Mouse (Mus musculus): ENCODE data around the gene App. TPM values are rescaled to one million over a fixed set of nuclear protein-coding genes. Genes with fewer than 3 reads are reported as not detected.

The App gene
- polyA plus RNA-seq, 1 experiment from 2014 or later: 239 TPM

DNA sequence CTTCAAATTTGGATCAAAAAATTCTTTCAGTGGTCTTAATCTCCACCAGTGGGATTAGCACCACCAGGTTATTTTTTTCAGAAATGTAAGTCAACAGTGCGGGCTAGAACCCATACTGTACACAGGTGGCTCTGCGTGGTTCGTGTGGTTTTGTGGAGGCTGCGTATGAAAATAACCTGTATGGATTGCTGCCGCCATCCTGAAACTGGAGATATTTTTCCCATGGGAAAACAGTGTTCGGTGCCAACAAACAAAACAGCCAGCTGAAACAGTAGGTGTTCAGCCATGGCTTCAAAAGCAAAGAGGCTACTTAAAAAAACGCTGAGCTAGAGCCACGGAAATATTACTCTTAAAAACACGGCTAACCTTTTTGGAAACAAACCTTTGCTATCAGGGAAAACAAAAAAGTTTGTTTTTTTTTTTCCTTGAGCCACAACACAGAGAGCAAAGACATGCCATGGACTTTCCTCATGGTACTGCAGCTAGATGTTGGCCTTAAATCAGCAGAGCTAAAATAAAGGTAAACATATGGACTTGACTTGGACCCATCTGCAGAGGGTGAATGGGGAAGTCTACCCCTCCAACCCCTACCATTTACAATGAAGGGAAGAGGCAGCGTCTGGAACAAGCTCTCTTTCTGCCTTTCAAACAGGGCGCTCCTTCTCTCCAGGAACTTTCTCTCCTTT lies 45.8 kb downstream of the App start:
- peaks cover 45% of the 10 kb centered on the region for H3K4me1 ChIP-seq (ENCODE audit: control insufficient read depth, insufficient read depth, low read length)
- no peaks in the 10 kb centered on the region for H3K27me3 ChIP-seq (replicated peaks; ENCODE audit: control insufficient read depth, insufficient read depth, low read length)
- no peak for ATAC-seq (ENCODE audit: low read depth)

DNA sequence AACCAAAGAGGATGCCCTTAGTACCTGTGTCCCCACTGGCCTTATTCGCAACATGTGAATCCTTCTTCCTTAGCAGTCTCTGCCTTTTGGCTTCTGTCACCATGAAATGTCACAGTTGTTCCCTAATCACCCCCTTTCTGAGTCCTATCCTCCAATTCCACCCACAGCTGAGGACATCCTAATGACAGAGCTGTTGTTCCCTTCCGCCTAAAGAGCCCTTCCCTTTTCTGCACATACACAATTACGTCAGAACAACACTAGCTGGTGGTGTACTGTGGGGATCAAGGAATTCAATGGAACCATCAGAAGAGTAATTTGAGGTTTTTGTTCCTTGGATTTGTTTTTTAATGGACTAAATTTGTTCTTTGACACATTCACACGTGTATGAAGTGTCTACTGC lies 48.9 kb downstream of the App start:
- 91% methylated on average over 4 of the region's 4 CpGs for WGBS

More for the DNA sequence above, 45.8 kb downstream of the App start:
- no peaks in the 10 kb centered on the region for H3K9me3 ChIP-seq (ENCODE audit: control insufficient read depth, low read length)
- H3K36me3 ChIP-seq (ENCODE audit: control insufficient read depth, insufficient read depth, low read length): no peaks in the 10 kb centered on the region
- peak overlapping the region; percentile 90 for H3K27ac ChIP-seq (replicated peaks; ENCODE audit: low read depth, low read length)
- WGBS: 39% methylated on average over 11 of the region's 11 CpGs
- DNase-seq (ENCODE audit: low spot score): peak; percentile 54
- H3K4me2 ChIP-seq (ENCODE audit: low read depth, low read length): peak overlapping the region; percentile 24
- H3K9ac ChIP-seq (ENCODE audit: low read depth, low read length): no peak overlapping the region
- no peak overlapping the region for H3K4me3 ChIP-seq (ENCODE audit: low read depth, low read length)

DNA sequence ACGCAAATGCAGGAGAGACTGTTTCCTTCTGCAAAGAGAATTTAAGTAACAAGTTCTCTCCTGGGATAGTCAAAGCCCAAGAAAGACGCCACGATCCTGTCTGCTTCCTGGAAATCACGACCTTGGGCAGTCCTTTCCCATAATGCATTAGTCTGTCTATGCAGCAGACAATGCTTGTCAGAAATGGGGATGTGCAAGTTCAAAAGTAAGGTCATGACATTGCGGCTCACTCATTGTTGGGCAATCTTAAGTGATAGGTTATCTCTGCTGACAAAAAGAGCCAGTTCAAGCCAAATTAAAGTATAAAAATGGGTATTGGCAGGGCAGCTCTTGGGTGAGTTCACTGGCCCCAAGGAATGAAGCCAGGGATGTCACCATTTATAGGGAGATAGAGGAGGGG lies 51.6 kb downstream of the App start:
- no peak overlapping the region for H3K4me3 ChIP-seq (ENCODE audit: low read depth, low read length)
- H3K9me3 ChIP-seq (ENCODE audit: control insufficient read depth, low read length): no peaks in the 10 kb centered on the region
- no peak for ATAC-seq (ENCODE audit: low read depth)
- no peak for DNase-seq (ENCODE audit: low spot score)
- WGBS: 74% methylated on average over 5 of the region's 5 CpGs
- H3K27ac ChIP-seq (replicated peaks; ENCODE audit: low read depth, low read length): no peak overlapping the region
- peaks cover 10% of the 10 kb centered on the region for H3K4me1 ChIP-seq (ENCODE audit: control insufficient read depth, insufficient read depth, low read length)
- no peak overlapping the region for H3K9ac ChIP-seq (ENCODE audit: low read depth, low read length)
- H3K4me2 ChIP-seq (ENCODE audit: low read depth, low read length): no peak overlapping the region
- H3K27me3 ChIP-seq (replicated peaks; ENCODE audit: control insufficient read depth, insufficient read depth, low read length): no peaks in the 10 kb centered on the region
- peaks cover 23% of the 10 kb centered on the region; the same call in 1 of the 2 replicates for H3K36me3 ChIP-seq (ENCODE audit: control insufficient read depth, insufficient read depth, low read length)

More for the DNA sequence above, 48.9 kb downstream of the App start:
- no peak overlapping the region for H3K9ac ChIP-seq (ENCODE audit: low read depth, low read length)
- H3K4me1 ChIP-seq (ENCODE audit: control insufficient read depth, insufficient read depth, low read length): peaks cover 34% of the 10 kb centered on the region
- DNase-seq (ENCODE audit: low spot score) (no peak), ATAC-seq (ENCODE audit: low read depth) (no peak)
- H3K9me3 ChIP-seq (ENCODE audit: control insufficient read depth, low read length): no peaks in the 10 kb centered on the region
- no peak overlapping the region for H3K4me3 ChIP-seq (ENCODE audit: low read depth, low read length)
- H3K27ac ChIP-seq (replicated peaks; ENCODE audit: low read depth, low read length): no peak overlapping the region
- no peaks in the 10 kb centered on the region for H3K27me3 ChIP-seq (replicated peaks; ENCODE audit: control insufficient read depth, insufficient read depth, low read length)
- H3K4me2 ChIP-seq (ENCODE audit: low read depth, low read length): no peak overlapping the region
- H3K36me3 ChIP-seq (ENCODE audit: control insufficient read depth, insufficient read depth, low read length): peaks cover under 1% of the 10 kb centered on the region; the same call in 1 of the 2 replicates

DNA sequence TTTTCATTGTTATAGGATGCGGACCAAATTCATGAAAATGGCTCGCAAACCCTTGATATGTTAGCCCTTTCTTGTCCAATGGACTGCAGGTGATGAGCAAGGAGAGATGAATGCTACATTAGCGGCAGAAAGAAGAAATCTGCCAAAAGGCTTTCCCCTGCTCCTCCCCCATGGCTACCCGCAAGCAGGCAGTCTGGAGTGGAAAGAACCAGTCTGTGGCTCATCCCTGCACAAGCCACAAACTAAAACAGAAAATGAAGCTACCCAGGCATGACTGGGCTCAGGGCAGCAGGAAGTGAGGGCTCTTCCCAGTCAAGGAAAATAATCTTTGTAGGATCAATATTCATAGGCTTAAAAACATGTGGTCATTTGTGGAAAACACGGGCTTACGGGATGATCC lies 54.6 kb downstream of the App start:
- no peak overlapping the region for H3K27ac ChIP-seq (replicated peaks; ENCODE audit: low read depth, low read length)
- no peak overlapping the region for H3K4me2 ChIP-seq (ENCODE audit: low read depth, low read length)
- 99% methylated on average over 6 of the region's 6 CpGs for WGBS
- no peak overlapping the region for H3K9ac ChIP-seq (ENCODE audit: low read depth, low read length)
- H3K36me3 ChIP-seq (ENCODE audit: control insufficient read depth, insufficient read depth, low read length): peaks cover 23% of the 10 kb centered on the region; the same call in 1 of the 2 replicates
- DNase-seq (ENCODE audit: low spot score) (no peak), ATAC-seq (ENCODE audit: low read depth) (no peak)
- no peaks in the 10 kb centered on the region; the same call in 1 of the 2 replicates for H3K4me1 ChIP-seq (ENCODE audit: control insufficient read depth, insufficient read depth, low read length)
- no peaks in the 10 kb centered on the region for H3K27me3 ChIP-seq (replicated peaks; ENCODE audit: control insufficient read depth, insufficient read depth, low read length)
- H3K4me3 ChIP-seq (ENCODE audit: low read depth, low read length): no peak overlapping the region
- no peaks in the 10 kb centered on the region for H3K9me3 ChIP-seq (ENCODE audit: control insufficient read depth, low read length)

- Histone ChIP-seq H3K4me3 (ENCODE audit: low read depth, low read length) (no peak overlapping the region), H3K9ac (ENCODE audit: low read depth, low read length) (no peak overlapping the region), H3K4me2 (ENCODE audit: low read depth, low read length) (no peak overlapping the region), H3K27me3 (replicated peaks; ENCODE audit: control insufficient read depth, insufficient read depth, low read length) (no peaks in the 10 kb centered on the region), H3K27ac (replicated peaks; ENCODE audit: low read depth, low read length) (no peak overlapping the region), H3K4me1 (ENCODE audit: control insufficient read depth, insufficient read depth, low read length) (no peaks in the 10 kb centered on the region; the same call in 1 of the 2 replicates), H3K9me3 (ENCODE audit: control insufficient read depth, low read length) (no peaks in the 10 kb centered on the region), H3K36me3 (ENCODE audit: control insufficient read depth, insufficient read depth, low read length) (peaks cover 23% of the 10 kb centered on the region; the same call in 1 of the 2 replicates)
- 45% methylated on average over 1 of the region's 1 CpGs for WGBS
- no peak for ATAC-seq (ENCODE audit: low read depth)
- no peak for DNase-seq (ENCODE audit: low spot score)
Observed at GRCm38 (mm10) chr16:85117541-85117940, 56.0 kb downstream of the App start.

DNA sequence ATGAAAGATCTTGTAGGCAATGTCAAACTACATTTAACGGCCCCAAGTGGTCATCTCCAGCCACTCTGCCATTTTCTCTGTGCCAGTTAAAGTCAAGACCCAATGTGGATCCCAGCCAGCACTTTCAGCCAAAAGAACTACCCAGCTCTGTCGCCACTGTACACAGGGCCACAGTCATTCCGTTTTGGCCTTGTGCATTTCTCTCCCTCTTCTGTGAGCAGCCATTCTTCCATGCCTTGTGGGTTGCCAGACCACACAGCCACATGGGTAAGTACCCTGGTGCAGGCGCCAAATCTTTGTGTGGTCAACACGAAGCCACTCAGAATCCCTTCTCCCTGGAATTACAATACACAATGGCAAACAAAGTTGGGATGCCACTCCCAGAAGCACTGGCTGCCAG lies 57.7 kb downstream of the App start:
- no peaks in the 10 kb centered on the region for H3K9me3 ChIP-seq (ENCODE audit: control insufficient read depth, low read length)
- no peak for ATAC-seq (ENCODE audit: low read depth)
- peaks cover 23% of the 10 kb centered on the region; the same call in 1 of the 2 replicates for H3K36me3 ChIP-seq (ENCODE audit: control insufficient read depth, insufficient read depth, low read length)
- no peaks in the 10 kb centered on the region for H3K27me3 ChIP-seq (replicated peaks; ENCODE audit: control insufficient read depth, insufficient read depth, low read length)
- H3K27ac ChIP-seq (replicated peaks; ENCODE audit: low read depth, low read length): no peak overlapping the region
- no peak for DNase-seq (ENCODE audit: low spot score)
- no peak overlapping the region for H3K4me3 ChIP-seq (ENCODE audit: low read depth, low read length)
- 82% methylated on average over 5 of the region's 5 CpGs for WGBS
- no peak overlapping the region for H3K9ac ChIP-seq (ENCODE audit: low read depth, low read length)
- H3K4me1 ChIP-seq (ENCODE audit: control insufficient read depth, insufficient read depth, low read length): peaks cover 3% of the 10 kb centered on the region; the same call in 1 of the 2 replicates
- no peak overlapping the region for H3K4me2 ChIP-seq (ENCODE audit: low read depth, low read length)

GRCm38 (mm10) chr16:85114742-85115141 lies 58.8 kb downstream of the App start:
- WGBS: 100% methylated on average over 1 of the region's 1 CpGs
- Histone ChIP-seq H3K4me3 (ENCODE audit: low read depth, low read length) (no peak overlapping the region), H3K27ac (replicated peaks; ENCODE audit: low read depth, low read length) (no peak overlapping the region), H3K4me1 (ENCODE audit: control insufficient read depth, insufficient read depth, low read length) (peaks cover 3% of the 10 kb centered on the region; the same call in 1 of the 2 replicates), H3K36me3 (ENCODE audit: control insufficient read depth, insufficient read depth, low read length) (peaks cover 23% of the 10 kb centered on the region; the same call in 1 of the 2 replicates), H3K9me3 (ENCODE audit: control insufficient read depth, low read length) (no peaks in the 10 kb centered on the region), H3K27me3 (replicated peaks; ENCODE audit: control insufficient read depth, insufficient read depth, low read length) (no peaks in the 10 kb centered on the region), H3K4me2 (ENCODE audit: low read depth, low read length) (no peak overlapping the region), H3K9ac (ENCODE audit: low read depth, low read length) (no peak overlapping the region)
- no peak for DNase-seq (ENCODE audit: low spot score)
- no peak for ATAC-seq (ENCODE audit: low read depth)

- H3K9me3 ChIP-seq (ENCODE audit: control insufficient read depth, low read length): no peaks in the 10 kb centered on the region
- no peaks in the 10 kb centered on the region for H3K27me3 ChIP-seq (replicated peaks; ENCODE audit: control insufficient read depth, insufficient read depth, low read length)
- 0 out of 2 replicates have a peak, but pooled peaks cover 3% of the 10 kb centered on the region for H3K4me1 ChIP-seq (ENCODE audit: control insufficient read depth, insufficient read depth, low read length)
- peaks cover 16% of the 10 kb centered on the region; the same call in 1 of the 2 replicates for H3K36me3 ChIP-seq (ENCODE audit: control insufficient read depth, insufficient read depth, low read length)
- no peak overlapping the region for H3K4me2 ChIP-seq (ENCODE audit: low read depth, low read length)
- H3K9ac ChIP-seq (ENCODE audit: low read depth, low read length): no peak overlapping the region
- no peak for ATAC-seq (ENCODE audit: low read depth)
- H3K4me3 ChIP-seq (ENCODE audit: low read depth, low read length): no peak overlapping the region
- no peak overlapping the region for H3K27ac ChIP-seq (replicated peaks; ENCODE audit: low read depth, low read length)
- DNase-seq (ENCODE audit: low spot score): no peak
- WGBS: 88% methylated on average over 2 of the region's 2 CpGs
Observed at GRCm38 (mm10) chr16:85113941-85114340, 59.6 kb downstream of the App start.

DNA sequence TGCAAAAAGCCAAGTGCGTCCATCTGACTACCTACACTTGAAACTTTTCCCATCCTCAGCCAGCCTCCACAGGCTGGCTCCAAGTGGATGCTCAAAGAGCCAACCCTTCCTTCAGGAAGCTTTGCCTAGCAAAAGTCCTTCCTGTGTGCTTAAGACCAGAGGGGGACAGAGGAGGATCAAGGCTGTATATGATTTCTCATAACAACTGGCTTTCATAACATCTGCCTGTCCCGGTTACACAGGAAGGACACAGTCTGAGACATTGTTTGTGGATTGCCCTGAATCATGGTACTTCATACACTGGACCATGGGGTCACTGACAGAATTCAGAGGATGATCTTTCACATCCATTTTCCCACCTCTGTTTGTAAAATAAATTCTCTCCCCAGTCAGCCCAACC lies 61.3 kb downstream of the App start:
- ATAC-seq (ENCODE audit: low read depth) (no peak), DNase-seq (ENCODE audit: low spot score) (no peak)
- peaks cover 3% of the 10 kb centered on the region; the same call in 1 of the 2 replicates for H3K36me3 ChIP-seq (ENCODE audit: control insufficient read depth, insufficient read depth, low read length)

More for the DNA sequence above, 61.3 kb downstream of the App start:
- 70% methylated on average over 2 of the region's 2 CpGs for WGBS
- no peak overlapping the region for H3K27ac ChIP-seq (replicated peaks; ENCODE audit: low read depth, low read length)
- H3K4me3 ChIP-seq (ENCODE audit: low read depth, low read length): no peak overlapping the region
- no peak overlapping the region for H3K4me2 ChIP-seq (ENCODE audit: low read depth, low read length)
- no peaks in the 10 kb centered on the region for H3K27me3 ChIP-seq (replicated peaks; ENCODE audit: control insufficient read depth, insufficient read depth, low read length)
- H3K9me3 ChIP-seq (ENCODE audit: control insufficient read depth, low read length): no peaks in the 10 kb centered on the region
- no peak overlapping the region for H3K9ac ChIP-seq (ENCODE audit: low read depth, low read length)
- 0 out of 2 replicates have a peak, but pooled peaks cover 3% of the 10 kb centered on the region for H3K4me1 ChIP-seq (ENCODE audit: control insufficient read depth, insufficient read depth, low read length)

Data from embryonic facial prominence, embryonic 14.5 days (tissue).